Mouse (Mus musculus) neural tube, embryonic 10.5 days (tissue): ENCODE measurements around the gene Adamtsl1.

ENCODE experiments used
- DNase-seq: peaks from one replicate; pipeline ENCODE4 v3.0.0-alpha.2; 2017; ENCODE audit warnings: low spot score; ENCODE audit errors: extremely low spot score

Adamtsl1 gene

DNA sequence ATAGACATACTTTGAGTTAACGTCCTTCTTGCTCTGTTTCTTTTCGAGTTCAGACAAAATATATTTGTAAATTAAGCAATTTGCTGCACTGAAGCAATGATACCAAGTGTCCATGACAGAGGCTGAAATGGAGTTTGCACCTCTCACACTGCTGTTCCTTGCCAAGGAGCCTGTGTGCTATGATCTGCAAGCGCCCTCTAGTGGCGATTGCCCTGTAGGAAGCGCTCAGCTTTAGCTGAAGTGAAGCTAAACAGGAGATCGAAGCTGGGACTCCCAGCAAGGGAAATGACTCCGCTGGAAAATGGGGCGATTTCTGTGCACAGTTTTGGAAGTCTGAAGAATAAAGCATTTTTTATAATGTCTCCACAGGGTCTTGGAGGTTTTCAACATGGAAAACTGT, 287.8 kb downstream of the Adamtsl1 start:
- DNase-seq = peak; percentile 78

- no peak for DNase-seq
Measured at GRCm38 (mm10) chr4:85814418-85814817, 300.4 kb downstream of the Adamtsl1 start.

- DNase-seq = no peak
Measured at GRCm38 (mm10) chr4:85818504-85818903, 304.5 kb downstream of the Adamtsl1 start.

- no peak for DNase-seq
Measured at GRCm38 (mm10) chr4:85819169-85819568, 305.2 kb downstream of the Adamtsl1 start.

DNA sequence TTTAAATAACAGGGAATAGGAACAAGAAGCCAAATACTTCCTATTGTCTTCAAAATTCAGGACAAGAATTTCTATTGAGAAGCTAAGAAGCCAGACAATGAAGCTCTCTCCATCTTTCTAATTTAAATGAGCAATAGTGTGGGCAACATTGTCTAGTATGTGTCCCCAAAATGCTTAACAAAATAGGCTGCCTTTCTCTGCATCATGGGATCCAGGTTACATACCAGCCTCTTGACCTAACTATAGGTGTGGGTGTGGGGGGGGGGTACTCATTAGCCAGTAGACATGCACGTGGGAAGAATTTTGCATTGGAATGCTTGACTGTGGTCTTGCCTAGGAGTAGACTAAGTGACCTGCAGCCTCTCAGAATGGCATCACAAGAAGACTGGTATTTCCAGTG, 305.9 kb downstream of the Adamtsl1 start:
- no peak for DNase-seq

DNA sequence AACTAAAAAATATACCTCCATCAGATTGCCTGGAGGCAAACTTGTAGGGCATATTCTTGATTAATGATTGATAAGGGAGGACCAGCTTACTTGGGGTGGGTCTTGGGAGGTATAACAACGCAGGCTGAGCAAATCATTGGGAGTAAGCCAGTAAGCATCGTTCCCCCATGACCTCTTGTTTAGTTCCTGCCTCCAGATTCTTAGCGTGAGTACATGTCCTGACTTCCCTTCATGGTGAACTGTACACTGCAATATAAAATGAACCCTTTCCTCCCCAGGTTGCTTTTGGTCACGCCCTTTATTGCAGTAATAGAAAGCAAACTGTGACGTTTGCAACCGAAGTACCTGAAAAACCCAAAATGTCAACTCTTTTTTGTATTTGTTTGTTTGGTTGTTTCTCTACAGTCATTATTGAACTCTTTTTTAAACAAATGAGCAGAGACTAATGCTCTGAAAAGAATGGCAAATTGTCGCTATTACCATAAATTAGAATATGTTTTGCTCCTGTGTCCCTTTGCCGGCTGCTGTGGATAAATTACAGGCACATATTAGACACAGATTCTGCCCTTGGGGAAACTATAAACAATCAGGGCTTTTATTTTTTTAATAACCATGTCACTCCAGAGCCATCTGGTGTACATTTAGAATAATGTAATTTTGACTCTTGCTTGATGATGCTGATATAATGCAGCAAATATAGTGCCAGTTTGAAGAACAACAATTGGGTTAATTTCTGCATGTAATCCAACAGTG, 310.2 kb downstream of the Adamtsl1 start:
- DNase-seq = no peak

DNA sequence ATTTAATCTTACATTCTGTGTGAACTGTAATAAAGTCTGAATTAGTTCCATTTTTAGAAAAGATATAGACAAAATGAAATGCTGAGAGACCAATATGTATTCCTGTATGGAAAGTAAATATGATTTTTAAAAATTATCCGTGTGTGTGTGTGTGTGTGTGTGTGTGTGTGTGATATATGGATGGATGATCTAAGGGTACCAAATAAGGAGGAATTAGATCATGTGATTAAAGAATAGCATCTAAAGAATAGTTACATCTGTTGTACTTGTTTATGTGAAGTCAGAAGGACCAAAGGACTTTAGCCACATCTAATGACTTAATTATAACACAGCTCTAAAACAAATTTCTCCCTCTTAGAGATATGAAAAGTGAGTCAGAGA, 310.7 kb downstream of the Adamtsl1 start:
- no peak for DNase-seq

DNA sequence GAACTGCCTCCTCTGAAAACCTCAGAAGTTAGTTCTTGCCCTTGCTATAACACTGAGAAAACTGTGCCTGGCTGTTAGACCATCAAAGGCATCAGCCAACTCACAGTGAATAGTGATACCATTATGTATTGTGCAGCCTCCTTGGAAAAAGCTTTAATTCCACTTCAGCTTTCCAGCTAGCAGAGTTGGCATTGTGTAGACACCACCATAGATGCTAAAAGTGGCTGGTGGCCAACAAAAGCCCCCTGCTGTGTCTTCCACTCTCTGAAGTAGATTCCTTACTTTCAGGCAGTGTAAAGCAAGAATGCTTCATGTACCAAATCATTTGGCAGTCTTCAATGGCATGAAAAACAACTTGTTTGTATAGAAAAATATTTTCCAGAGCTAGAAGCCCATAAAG, 323.1 kb downstream of the Adamtsl1 start:
- DNase-seq = no peak

- no peak for DNase-seq
Measured at GRCm38 (mm10) chr4:85837532-85837965, 323.6 kb downstream of the Adamtsl1 start.

DNA sequence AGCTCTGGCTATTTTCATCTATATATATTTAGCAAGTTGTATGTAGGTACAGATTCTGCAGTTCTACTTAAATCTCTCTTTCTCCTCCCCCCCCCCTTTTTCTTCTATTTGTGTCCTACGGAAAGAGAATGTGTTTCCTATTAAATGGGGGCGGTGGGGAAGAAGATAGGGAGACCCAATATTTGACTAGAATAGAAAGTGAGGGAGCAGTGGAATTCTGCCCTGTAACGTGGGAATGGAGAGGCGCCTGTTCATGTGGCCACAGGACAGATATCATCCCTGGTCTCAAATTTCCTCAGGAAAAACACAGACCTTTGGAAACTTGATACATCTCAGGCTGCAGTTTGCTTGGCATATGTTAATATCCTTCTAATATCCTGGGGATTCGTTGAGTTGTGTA, 324.1 kb downstream of the Adamtsl1 start:
- no peak for DNase-seq

- DNase-seq = no peak
Measured at GRCm38 (mm10) chr4:85842113-85842512, 328.1 kb downstream of the Adamtsl1 start.

DNA sequence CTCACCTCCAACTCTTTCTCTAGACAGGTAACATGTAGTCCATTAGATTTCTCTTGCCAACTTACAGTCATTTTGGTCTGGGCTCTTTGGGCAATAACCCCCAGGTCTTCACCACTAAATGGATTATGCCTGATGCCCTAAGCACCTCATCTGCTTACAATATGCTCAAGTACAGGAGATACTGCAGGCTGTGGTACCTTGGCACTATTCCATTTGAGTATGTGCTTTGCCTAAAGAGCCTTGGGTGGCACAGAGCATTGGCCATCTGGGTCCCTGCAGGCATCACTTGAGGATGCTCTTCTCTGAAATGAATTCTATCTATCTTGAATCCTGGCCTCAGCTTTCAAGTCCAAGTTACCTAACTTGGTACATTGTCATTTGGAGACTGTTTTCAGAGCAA, 330.4 kb downstream of the Adamtsl1 start:
- no peak for DNase-seq

- DNase-seq = no peak
Measured at GRCm38 (mm10) chr4:85845931-85846330, 332.0 kb downstream of the Adamtsl1 start.

DNA sequence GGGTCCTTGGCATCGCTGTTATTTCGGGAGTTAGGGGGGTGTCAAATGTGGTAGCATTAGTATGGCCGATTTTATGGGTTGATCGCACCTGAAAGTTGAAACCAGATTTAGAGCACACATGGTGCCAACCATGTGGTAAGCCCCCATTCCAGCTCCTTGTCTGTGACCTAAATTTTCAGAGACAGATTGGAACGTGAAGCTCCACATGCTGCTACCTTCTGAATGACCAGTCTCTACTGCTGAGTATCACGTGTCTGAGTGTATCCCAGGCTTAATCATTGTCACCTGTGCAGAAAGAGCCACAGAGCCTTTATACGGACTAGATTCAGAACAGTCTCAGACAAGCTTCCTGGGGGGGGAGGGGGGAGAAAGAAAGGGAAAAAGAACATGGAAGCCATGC, 339.4 kb downstream of the Adamtsl1 start:
- DNase-seq = no peak

GRCm38 (mm10) chr4:85854507-85854906, 340.5 kb downstream of the Adamtsl1 start:
- DNase-seq = no peak

- DNase-seq = no peak
Measured at GRCm38 (mm10) chr4:85879376-85879775, 365.4 kb downstream of the Adamtsl1 start.

DNA sequence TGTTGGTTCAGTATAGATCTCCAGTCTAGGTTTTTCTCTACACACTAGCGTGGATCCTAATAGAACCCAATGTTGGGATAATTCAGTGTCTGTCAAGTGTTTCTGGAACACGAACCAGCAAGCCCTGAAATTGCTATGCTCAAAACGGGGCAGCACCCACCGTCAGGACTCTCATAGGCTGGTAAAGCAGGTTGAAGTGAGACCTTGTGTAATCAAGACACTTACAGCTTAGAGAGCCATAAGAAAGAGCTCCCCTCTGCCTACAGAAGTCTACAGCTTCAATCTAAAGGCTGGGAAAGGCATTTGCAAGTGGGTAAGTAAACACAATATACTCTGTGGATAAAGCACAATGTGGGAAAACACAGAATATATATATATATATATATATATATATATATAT, 367.3 kb downstream of the Adamtsl1 start:
- no peak for DNase-seq

GRCm38 (mm10) chr4:85884031-85884430, 370.1 kb downstream of the Adamtsl1 start:
- no peak for DNase-seq

DNA sequence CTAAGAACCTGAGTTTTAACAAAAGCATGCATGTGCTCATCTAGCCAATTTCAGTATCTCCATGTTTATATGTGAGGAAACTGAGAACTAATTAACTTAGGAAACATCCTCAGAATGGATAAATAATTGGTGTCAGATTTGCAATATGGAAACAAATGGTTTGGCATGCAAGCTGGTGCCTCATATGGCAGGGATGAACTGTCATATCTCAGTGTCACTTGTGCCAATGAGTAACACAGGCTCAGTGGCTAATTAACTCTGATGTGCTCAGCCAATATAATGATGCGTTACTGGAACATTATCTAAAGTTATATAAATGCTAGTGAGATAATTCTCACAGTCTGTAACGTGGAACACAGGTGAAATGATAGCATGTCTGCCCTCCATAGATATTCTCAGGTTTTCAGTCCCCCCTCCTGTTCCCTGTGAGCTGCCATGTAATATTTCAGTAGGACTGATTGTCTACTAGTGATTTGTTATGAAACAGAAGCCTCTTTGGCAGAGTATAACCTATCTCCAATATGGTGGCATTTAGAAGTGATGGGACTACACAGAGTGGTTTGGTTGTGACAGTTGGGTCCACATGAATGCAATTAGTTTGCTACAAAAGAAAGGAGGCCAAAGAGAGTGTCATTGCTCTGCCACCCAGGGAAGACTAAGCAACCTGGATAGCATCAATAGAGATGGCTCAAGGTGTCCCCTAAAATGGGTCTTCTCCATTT, 376.1 kb downstream of the Adamtsl1 start:
- no peak for DNase-seq

GRCm38 (mm10) chr4:85901316-85901715, 387.3 kb downstream of the Adamtsl1 start:
- no peak for DNase-seq

- no peak for DNase-seq
Measured at GRCm38 (mm10) chr4:85904217-85904616, 390.2 kb downstream of the Adamtsl1 start.

GRCm38 (mm10) chr4:85916034-85916433, 402.1 kb downstream of the Adamtsl1 start:
- no peak for DNase-seq

DNA sequence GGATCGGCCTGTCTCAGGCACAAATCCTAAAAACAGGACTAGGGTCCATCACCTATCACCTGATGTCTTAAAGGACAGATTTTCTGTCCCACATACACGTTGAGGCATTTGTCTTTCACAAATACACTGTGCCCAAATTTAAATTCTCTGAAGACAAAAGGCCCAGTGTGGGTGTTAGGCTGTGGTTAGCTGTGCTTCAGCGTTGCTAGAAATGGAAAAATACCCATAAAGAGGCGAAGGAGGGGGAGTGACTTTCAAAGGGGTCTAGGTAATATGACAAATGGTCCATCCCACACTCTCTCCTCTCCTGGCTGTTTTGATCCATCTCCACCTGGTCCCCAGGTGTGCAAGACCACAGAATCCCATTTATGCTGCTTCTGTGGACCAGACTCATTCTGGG, 404.4 kb downstream of the Adamtsl1 start:
- no peak for DNase-seq
